Mouse (Mus musculus): ENCODE measurements around the gene Atp13a1.
A peak's percentile ranks its signal among the peaks of the same experiment; 100 is the strongest.

Atp13a1 gene

DNA sequence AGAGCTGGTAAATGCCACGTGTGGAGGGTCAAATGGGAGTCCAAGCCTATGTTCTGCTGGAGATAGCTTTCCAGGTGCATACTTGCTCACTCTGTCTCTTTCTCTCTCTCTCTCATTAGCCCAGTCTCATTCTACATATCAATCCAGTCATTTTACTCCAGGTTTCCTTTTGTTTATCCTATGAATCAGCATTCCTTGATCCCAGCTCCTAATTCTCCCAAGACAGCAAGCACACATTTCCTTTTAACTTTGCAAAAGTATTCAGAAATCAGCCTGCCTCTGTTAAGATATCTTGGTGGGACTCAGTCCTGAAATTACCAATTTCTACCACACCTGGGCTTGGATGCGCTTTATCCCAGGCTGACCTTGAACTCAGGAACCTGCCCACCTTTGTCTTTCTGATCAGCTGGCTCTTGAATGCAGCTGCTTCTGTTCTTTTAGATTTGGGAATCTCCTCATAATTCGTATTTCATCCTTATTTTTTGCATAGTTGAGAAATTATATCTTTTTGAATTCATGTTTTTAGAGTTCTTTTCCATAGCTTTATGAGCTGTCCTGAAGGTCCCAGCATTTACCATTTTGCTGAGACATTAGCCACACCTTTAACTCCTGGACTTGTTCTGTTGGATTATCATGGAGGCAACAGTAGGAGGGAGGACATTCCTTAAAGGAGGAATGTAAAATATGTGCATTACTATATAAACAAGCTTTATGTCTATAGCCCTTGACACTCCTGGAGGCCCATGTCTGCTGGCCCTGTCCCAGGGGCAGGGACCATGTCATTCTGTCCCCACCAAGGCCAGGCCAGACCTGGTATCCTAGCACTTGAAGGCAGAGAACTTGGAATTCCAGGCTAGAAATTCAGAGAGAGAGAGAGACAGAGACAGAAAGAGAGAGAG lies 56.5 kb downstream of the Atp13a1 start:
- DNase-seq (ENCODE audit: extremely low read depth, low read depth, low spot score): no peak

DNA sequence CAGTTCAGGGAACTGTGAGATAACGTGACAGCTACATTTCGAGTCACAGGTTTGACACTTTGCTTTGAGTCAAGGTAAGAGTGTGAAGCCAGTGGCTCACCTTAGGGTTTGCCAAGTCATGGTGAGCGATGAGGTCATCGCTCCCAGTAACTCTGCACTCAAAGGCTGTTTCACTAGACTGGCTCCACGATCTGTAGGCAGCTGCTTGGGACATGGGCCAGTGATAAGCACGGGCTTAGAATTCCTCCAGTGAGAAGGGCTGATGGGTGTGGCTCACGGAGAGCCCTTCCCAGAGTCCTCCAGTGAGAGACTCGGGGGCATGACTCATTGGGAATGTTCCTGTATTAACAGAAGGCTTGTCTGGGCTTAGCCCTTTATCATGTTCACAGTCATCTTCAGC lies 58.0 kb downstream of the Atp13a1 start:
- DNase-seq (ENCODE audit: extremely low read depth, low read depth, low spot score): peak; percentile 64

DNA sequence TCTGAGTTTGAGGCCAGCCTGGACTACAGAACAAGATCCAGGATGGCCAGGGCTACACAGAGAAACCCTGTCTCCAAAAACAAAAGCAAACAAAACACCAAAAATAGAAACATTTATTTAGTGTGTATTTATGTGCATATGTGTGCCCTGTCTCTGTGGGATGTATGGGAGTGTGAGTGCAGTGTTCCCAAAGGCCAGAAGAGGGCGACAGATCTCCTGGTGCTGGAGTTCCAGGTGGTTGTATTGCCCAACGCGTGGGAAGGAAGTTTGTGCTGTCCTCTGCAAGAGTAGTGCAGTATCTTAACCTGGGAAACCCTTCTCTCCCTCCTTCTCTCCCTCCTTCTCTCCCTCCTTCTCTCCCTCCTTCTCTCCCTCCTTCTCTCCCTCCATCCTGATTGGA lies 58.9 kb downstream of the Atp13a1 start:
- no peak for DNase-seq (ENCODE audit: extremely low read depth, low read depth, low spot score)

DNA sequence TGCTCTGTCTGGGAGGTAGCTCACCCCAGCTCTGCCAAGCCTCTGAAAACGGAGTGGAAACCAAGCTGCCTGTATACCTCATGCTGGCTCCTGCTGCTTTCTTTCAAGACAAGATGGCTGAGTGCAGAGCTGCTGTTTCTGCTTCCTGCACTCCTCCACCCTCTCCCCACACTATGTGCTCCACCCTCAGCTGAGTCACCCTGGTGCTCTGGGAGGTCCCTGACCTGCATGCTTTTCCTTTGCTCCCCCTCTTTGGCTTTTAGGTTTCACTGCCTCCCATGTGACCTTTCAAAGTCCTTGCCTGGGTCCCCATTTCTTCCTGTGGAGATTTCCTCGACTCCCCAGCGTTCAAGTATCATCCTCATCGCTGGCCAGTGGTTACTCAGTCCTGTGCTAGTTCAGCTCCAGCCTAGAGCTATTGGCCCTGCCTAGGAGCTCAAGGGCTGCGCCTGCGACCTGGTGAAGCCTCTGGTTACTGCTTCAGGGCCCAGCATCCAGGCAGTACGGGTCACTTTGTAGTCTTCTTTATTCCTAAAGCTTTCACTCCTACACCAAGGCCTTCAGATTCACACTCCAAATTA lies 60.1 kb downstream of the Atp13a1 start:
- DNase-seq (ENCODE audit: extremely low read depth, low read depth, low spot score): no peak

DNA sequence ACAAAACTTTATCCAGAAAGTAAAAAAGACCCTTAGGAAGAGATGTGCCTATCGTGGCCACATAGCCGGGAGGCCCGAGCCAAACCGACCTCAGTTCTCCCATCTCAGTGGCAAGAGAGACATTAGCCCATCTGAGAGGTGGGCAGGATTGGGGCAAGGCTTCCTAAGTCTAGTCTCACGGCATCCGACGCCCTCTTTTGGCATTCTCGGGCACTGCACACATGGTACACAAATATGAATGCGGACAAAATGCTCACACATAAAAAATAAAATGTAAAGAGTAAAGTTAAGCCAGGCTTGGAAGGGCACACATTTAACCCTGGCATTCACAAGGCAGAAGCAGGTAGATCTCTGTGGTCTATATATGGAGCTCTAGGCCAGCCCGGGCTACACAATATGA lies 62.9 kb downstream of the Atp13a1 start:
- DNase-seq (ENCODE audit: extremely low read depth, low read depth, low spot score): no peak
